Mouse (Mus musculus): Measurements from ENCODE around the gene Bmp2.

Gene Bmp2

GRCm38 (mm10) chr2:133565995-133566710 is 14.2 kb downstream of the Bmp2 start:
- no peak for DNase-seq

GRCm38 (mm10) chr2:133591562-133592255 is 39.8 kb downstream of the Bmp2 start:
- no peak for DNase-seq
